Mouse (Mus musculus) heart, postnatal 0 days (tissue): Measurements from ENCODE around the gene Capn8. TPM values are rescaled to one million over a fixed set of nuclear protein-coding genes. Genes with fewer than 3 reads are reported as not detected.

Experiments used
- ATAC-seq: fragments of 200-750 bp; cut with Nextera tagmentation; 2 replicates; pipeline ENCODE4 v1.8.0; 2017; ENCODE audit warnings: low read depth, moderate number of reproducible peaks, moderate library complexity; ENCODE audit not compliant: insufficient read depth
- DNase-seq: peaks from one replicate; pipeline ENCODE4 v3.0.0-alpha.2; 2016; ENCODE audit warnings: low spot score
- H3K27ac ChIP-seq: fragments of 300-500 bp; sonication (generic); 2 replicates; pipeline ENCODE4 v1.5.1; 2014; ENCODE audit warnings: low read depth, mild to moderate bottlenecking
- H3K27me3 ChIP-seq: fragments of 300-500 bp; sonication (generic); 2 replicates; pipeline ENCODE4 v1.6.1; 2014; ENCODE audit warnings: low read length, mixed read lengths; ENCODE audit not compliant: control insufficient read depth, insufficient read depth
- H3K36me3 ChIP-seq: fragments of 300-500 bp; sonication (generic); replicated peaks from 2 replicates; pipeline ENCODE4 v1.6.1; 2014; ENCODE audit warnings: low read length, mixed read lengths; ENCODE audit not compliant: control insufficient read depth, insufficient read depth
- H3K4me1 ChIP-seq: fragments of 300-500 bp; sonication (generic); 2 replicates; pipeline ENCODE4 v1.6.1; 2014; ENCODE audit warnings: antibody characterized with exemption; ENCODE audit not compliant: control insufficient read depth, insufficient read depth
- H3K4me2 ChIP-seq: fragments of 300-500 bp; sonication (generic); 2 replicates; pipeline ENCODE4 v1.6.1; 2014; ENCODE audit warnings: low read depth, mild to moderate bottlenecking, low read length, moderate library complexity
- H3K4me3 ChIP-seq: fragments of 300-500 bp; sonication (generic); 2 replicates; pipeline ENCODE4 v1.5.1; 2014; ENCODE audit warnings: low read depth, low read length
- H3K9ac ChIP-seq: fragments of 300-500 bp; sonication (generic); replicated peaks from 2 replicates; pipeline ENCODE4 v1.6.1; 2014; ENCODE audit warnings: low read depth, low read length, mixed read lengths
- H3K9me3 ChIP-seq: fragments of 300-500 bp; sonication (generic); replicated peaks from 2 replicates; pipeline ENCODE4 v1.6.1; 2016; ENCODE audit warnings: low read length; ENCODE audit not compliant: control insufficient read depth
- CTCF ChIP-seq: IDR thresholded peaks from 2 replicates; pipeline ENCODE4 v1.5.1; 2016; ENCODE audit warnings: antibody characterized with exemption, control low read depth, low read depth
- EP300 ChIP-seq: IDR thresholded peaks from 2 replicates; pipeline ENCODE4 v1.6.1; 2016; ENCODE audit warnings: antibody characterized with exemption, low read depth
- WGBS: fragments of 180-500 bp; shearing (Covaris S2); extraction: QIAGEN DNeasy Blood & Tissue Kit; methylation state at CpG from one replicate; pipeline ENCODE4 v1.1.7; 2014; 5-methylcytosine and 5-hydroxymethylcytosine counted together
- polyA plus RNA-seq: library from polyadenylated mRNA; unstranded; fragments of >200 nt; fragmentation: Nextera tagmentation; extraction: Ambion mirVana; gene quantifications from 2 replicates; pipeline ENCODE4 v1.2.1, GENCODE M21; 2015
- total RNA-seq: library from RNA; depleted of rRNA; stranded (reverse); fragments of >200 nt; gene quantifications from 2 replicates; pipeline ENCODE4 v1.2.3, GENCODE M21; 2014; ENCODE audit warnings: low replicate concordance

The Capn8 gene
- total and polyA plus RNA-seq, 2 experiments from 2014 or later: not detected

DNA sequence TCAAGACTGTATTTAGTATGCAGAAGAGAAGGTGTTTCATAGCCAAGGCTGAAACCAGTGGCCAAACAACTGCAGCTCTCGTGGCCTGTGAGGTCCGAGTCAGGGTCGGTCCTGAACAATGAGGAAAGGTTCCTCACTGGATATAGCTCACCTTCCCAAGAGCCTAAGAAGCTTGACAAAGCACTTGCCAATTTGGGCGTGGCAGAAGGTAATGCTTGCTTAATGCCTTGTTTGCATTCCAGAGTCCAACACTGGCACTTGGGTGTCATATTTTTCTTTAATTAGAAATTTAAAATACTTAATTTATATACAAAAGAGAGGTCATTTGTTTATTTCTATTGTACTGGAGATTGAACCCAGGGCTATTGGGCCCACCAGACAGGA is 9.9 kb downstream of the Capn8 start:
- no peak overlapping the region for H3K4me2 ChIP-seq
- H3K27ac ChIP-seq: no peak overlapping the region
- no peak overlapping the region for H3K4me3 ChIP-seq
- 77% methylated on average over 4 of the region's 4 CpGs for WGBS
- no peaks in the 10 kb centered on the region for H3K9me3 ChIP-seq
- H3K27me3 ChIP-seq: no peaks in the 10 kb centered on the region
- no peak overlapping the region for H3K9ac ChIP-seq
- no peak for TF ChIP-seq EP300
- no peak for TF ChIP-seq CTCF
- H3K4me1 ChIP-seq: no peaks in the 10 kb centered on the region
- H3K36me3 ChIP-seq: no peaks in the 10 kb centered on the region
- DNase-seq (no peak), ATAC-seq (no peak)

DNA sequence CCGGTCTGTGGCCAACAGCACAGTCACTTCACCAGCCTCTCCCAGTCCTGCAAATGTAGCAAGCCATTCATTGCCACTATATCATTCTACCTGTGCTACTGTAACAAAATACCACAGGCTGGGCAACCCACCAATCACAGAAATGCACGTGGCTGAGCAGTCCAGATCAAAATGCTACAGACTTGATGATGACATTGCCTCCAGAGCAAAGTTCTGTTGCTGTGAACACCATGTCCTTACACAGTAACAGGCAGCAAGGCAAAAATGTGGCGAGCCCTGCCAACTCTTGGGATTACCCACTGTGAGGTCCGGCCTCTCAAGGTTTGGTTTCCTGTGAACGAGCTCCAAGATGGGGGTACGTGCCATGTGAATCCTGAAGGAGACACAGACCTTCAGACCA is 19.4 kb downstream of the Capn8 start:
- TF ChIP-seq EP300: no peak
- TF ChIP-seq CTCF: no peak
- Histone ChIP-seq H3K27me3 (no peaks in the 10 kb centered on the region), H3K9me3 (no peaks in the 10 kb centered on the region), H3K4me3 (no peak overlapping the region), H3K9ac (no peak overlapping the region), H3K4me1 (0 out of 2 replicates have a peak, but pooled peaks cover 6% of the 10 kb centered on the region), H3K4me2 (no peak overlapping the region), H3K36me3 (no peaks in the 10 kb centered on the region), H3K27ac (no peak overlapping the region)
- ATAC-seq (no peak), DNase-seq (no peak)
- WGBS: 82% methylated on average over 6 of the region's 6 CpGs

DNA sequence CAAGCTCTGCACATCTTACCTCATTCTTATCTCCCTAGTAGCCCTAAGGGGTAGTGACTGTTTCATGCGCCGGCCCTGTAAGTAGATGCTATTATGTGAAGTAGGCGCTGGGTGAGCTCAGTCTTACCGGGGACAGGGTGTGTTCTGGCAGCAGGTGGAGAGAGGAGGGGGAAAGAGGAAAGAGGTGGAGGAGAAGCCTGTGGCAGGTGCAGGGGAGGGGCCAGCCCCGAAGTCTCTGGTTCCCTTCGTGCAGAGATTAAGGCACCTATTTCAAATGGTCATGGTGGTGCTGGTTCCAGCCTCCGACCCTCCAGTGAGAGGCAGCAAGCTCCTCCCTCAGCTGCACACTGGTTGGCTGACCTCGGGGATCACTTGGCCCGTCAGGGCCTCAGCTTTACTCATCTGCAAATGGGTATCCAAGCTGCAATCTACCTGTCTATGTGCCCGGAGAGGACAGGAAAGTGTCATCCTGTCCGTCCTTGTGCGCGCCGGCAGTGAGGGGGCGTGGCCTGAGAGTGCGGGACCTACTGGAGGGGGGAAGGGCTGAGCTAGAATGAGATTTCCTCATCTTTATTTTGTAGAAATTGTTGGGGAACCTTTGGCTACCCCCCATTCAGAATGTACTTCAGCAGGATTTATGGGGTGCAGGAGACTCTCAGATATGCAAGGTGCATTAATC is 20.5 kb downstream of the Capn8 start:
- H3K9ac ChIP-seq: no peak overlapping the region
- no peak for ATAC-seq
- 19% methylated on average over 16 of the region's 16 CpGs for WGBS

DNA sequence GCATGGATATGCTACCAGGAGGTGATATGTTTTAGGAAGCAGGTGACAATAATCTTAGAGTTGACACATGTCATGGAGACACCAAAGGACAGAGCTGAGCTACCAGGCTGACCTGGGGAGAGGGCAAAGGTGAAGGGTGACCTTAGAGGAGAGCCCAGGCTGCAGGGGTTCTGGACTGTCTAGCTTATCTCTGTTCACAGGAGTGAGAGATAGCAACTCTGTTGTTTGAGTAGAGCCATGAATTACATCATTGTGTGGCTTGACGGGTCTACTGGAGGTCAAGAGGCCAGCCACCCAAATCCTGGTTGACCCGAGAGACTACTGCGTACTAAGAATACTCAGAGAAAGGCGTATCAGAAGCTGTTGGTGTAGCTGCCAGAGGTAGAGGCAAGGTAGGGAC is 22.9 kb downstream of the Capn8 start:
- Histone ChIP-seq H3K4me2 (no peak overlapping the region), H3K4me1 (0 out of 2 replicates have a peak, but pooled peaks cover 10% of the 10 kb centered on the region), H3K9me3 (no peaks in the 10 kb centered on the region), H3K4me3 (no peak overlapping the region), H3K27me3 (no peaks in the 10 kb centered on the region), H3K36me3 (no peaks in the 10 kb centered on the region), H3K9ac (no peak overlapping the region), H3K27ac (no peak overlapping the region)
- DNase-seq (no peak), ATAC-seq (no peak)
- no peak for TF ChIP-seq CTCF
- no peak for TF ChIP-seq EP300
- WGBS: 52% methylated on average over 4 of the region's 4 CpGs

More for the DNA sequence above, 20.5 kb downstream of the Capn8 start:
- Histone ChIP-seq H3K4me3 (peak overlapping the region; percentile 17; the same call in 1 of the 2 replicates), H3K9me3 (no peaks in the 10 kb centered on the region), H3K27me3 (no peaks in the 10 kb centered on the region), H3K4me1 (0 out of 2 replicates have a peak, but pooled peaks cover 6% of the 10 kb centered on the region), H3K36me3 (no peaks in the 10 kb centered on the region), H3K27ac (no peak overlapping the region), H3K4me2 (peak overlapping the region; percentile 54)
- TF ChIP-seq CTCF (no peak), EP300 (no peak)
- no peak for DNase-seq

DNA sequence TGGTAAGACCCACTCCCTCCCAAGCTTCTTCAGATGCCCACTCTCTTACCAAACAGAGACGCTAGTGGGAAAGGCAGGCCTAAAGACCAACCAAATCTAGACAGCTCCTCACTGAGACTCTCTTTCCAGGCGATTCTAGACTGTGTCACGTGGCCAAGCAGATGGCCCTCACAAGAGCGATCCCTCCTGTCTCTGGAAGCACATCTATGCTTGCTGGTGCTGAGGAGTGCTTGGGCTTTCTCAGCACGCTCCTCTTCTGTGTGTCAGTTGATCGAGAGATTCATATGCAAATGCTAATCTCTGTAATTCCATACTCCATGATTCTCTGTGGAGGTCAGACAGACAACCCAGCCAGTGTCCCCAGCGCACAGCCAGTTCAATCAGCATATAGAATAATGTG is 26.7 kb downstream of the Capn8 start:
- no peaks in the 10 kb centered on the region for H3K27me3 ChIP-seq
- TF ChIP-seq EP300: no peak
- TF ChIP-seq CTCF: no peak
- ATAC-seq: no peak
- H3K4me1 ChIP-seq: 0 out of 2 replicates have a peak, but pooled peaks cover 5% of the 10 kb centered on the region
- H3K36me3 ChIP-seq: no peaks in the 10 kb centered on the region
- no peak overlapping the region for H3K4me2 ChIP-seq
- no peak overlapping the region for H3K4me3 ChIP-seq
- 75% methylated on average over 7 of the region's 7 CpGs for WGBS
- no peak overlapping the region for H3K27ac ChIP-seq
- DNase-seq: no peak
- no peaks in the 10 kb centered on the region for H3K9me3 ChIP-seq
- H3K9ac ChIP-seq: no peak overlapping the region

DNA sequence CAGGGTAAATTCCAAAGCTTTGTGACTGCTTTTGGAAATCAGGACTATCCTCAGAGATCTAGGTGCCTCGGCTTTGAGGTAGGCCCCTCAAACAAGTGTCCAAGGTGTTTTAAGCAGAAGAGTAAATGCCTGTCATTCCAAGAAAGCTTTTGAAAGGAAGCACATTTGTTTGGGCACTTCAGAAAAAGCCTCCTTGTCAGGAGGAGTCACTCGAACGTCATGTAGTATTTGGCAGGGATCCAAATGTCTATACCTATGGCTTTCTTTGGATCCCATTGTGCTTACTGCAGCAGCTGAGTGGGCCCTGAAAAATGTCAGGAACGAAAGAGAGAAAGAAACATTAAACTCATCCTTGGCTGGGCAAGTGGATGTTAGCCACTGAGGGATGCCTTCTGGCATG is 27.6 kb downstream of the Capn8 start:
- ATAC-seq (no peak), DNase-seq (no peak)
- Histone ChIP-seq H3K36me3 (no peaks in the 10 kb centered on the region), H3K9ac (no peak overlapping the region), H3K27ac (no peak overlapping the region), H3K4me3 (no peak overlapping the region), H3K27me3 (no peaks in the 10 kb centered on the region), H3K4me2 (no peak overlapping the region), H3K4me1 (0 out of 2 replicates have a peak, but pooled peaks cover 5% of the 10 kb centered on the region), H3K9me3 (no peaks in the 10 kb centered on the region)
- WGBS: 19% methylated on average over 4 of the region's 4 CpGs
- no peak for TF ChIP-seq EP300
- TF ChIP-seq CTCF: no peak
